13 mouse cellular contexts compared by ENCODE assay signal in the genomic region with DNA sequence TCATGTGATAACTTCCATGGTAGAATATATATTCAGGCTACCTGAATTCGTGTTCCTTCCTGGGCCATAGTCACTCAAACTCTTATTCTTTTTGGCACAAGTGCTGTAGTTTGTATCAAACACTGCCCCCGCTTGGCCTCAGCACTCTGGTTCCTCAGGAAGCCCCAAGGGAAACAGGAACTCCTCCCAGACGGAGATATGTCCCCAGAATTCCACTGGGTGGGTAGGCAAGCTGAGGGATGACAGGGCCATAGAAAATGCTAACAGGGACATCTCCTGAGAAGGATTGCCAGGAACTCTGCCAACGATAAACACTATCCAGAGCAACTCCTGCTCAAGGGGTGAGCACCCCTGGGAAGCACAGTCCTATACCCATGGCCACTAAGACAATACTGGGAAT. TPM values are rescaled to one million over a fixed set of nuclear protein-coding genes. Genes with fewer than 3 reads are reported as not detected.
DNase-seq lines count a peak whose midpoint lies in the region; ATAC-seq and TF ChIP-seq lines count a peak whose summit lies in the region.
"Had no signal": no experiment of that assay in that cellular context is flagged by ENCODE, and none has a peak within 500 bp of the region (broad histone marks: within the 10 kb centered on the region; RNA-seq: fewer than 3 reads in every experiment).

No protein-coding gene starts in this region.

- peak; percentile 10; the same call in 1 of the 2 replicates for TF ChIP-seq CTCF in gastrocnemius, adult 2 months (IDR thresholded peaks at IDR 0.05)

- no peaks in the 10 kb centered on the region for H3K27me3 ChIP-seq in hindbrain, embryonic 14.5 days (ENCODE audit: control insufficient read depth, insufficient read depth, low read length)
- no peaks in the 10 kb centered on the region for H3K27me3 ChIP-seq in midbrain, embryonic 13.5 days
- H3K27me3 ChIP-seq: embryonic facial prominence, embryonic 13.5 days; midbrain, embryonic 15.5 days; stomach, embryonic 15.5 days had no signal

- peaks cover 24% of the 10 kb centered on the region for H3K4me1 ChIP-seq in hindbrain, embryonic 14.5 days (replicated peaks; ENCODE audit: control insufficient read depth, insufficient read depth, low read length)
- peaks cover 36% of the 10 kb centered on the region for H3K4me1 ChIP-seq in midbrain, embryonic 13.5 days (replicated peaks)

- 76% methylated on average over 4 of the region's 4 CpGs for WGBS in hindbrain, embryonic 14.5 days
- 81% methylated on average over 4 of the region's 4 CpGs for WGBS in midbrain, embryonic 13.5 days

- peak overlapping the region; percentile 89 for H3K27ac ChIP-seq in gastrocnemius, adult 2 months
- H3K27ac ChIP-seq in hindbrain, embryonic 14.5 days, result no peak overlapping the region
- no peak overlapping the region for H3K27ac ChIP-seq in midbrain, embryonic 13.5 days
- H3K27ac ChIP-seq: embryonic facial prominence, embryonic 13.5 days; limb, embryonic 10.5 days; midbrain, embryonic 15.5 days; stomach, embryonic 15.5 days had no signal

- ATAC-seq in hindbrain, embryonic 14.5 days (ENCODE audit: low FRiP score), result no peak
- no peak for ATAC-seq in midbrain, embryonic 13.5 days
- ATAC-seq: intestine, embryonic 16.5 days; midbrain, embryonic 15.5 days had no signal

- H3K4me2 ChIP-seq in hindbrain, embryonic 14.5 days (replicated peaks), result no peak overlapping the region
- H3K4me2 ChIP-seq in midbrain, embryonic 13.5 days (replicated peaks), result no peak overlapping the region
- H3K4me2 ChIP-seq: embryonic facial prominence, embryonic 13.5 days; midbrain, embryonic 15.5 days; stomach, embryonic 15.5 days had no signal

- no peaks in the 10 kb centered on the region for H3K36me3 ChIP-seq in hindbrain, embryonic 14.5 days (replicated peaks; ENCODE audit: control insufficient read depth, insufficient read depth)
- no peaks in the 10 kb centered on the region for H3K36me3 ChIP-seq in midbrain, embryonic 13.5 days
- H3K36me3 ChIP-seq: embryonic facial prominence, embryonic 13.5 days; limb, embryonic 10.5 days; midbrain, embryonic 15.5 days; stomach, embryonic 15.5 days had no signal

- H3K4me3 ChIP-seq in gastrocnemius, adult 2 months, result no peak overlapping the region
- no peak overlapping the region for H3K4me3 ChIP-seq in hindbrain, embryonic 14.5 days (replicated peaks; ENCODE audit: low read length)
- no peak overlapping the region for H3K4me3 ChIP-seq in midbrain, embryonic 13.5 days (replicated peaks)
- H3K4me3 ChIP-seq: embryonic facial prominence, embryonic 13.5 days; limb, embryonic 10.5 days; midbrain, embryonic 15.5 days; stomach, embryonic 15.5 days had no signal

- H3K9me3 ChIP-seq in hindbrain, embryonic 14.5 days (ENCODE audit: control insufficient read depth, low read length), result no peaks in the 10 kb centered on the region
- no peaks in the 10 kb centered on the region for H3K9me3 ChIP-seq in midbrain, embryonic 13.5 days
- H3K9me3 ChIP-seq: embryonic facial prominence, embryonic 13.5 days; limb, embryonic 10.5 days; midbrain, embryonic 15.5 days; stomach, embryonic 15.5 days had no signal

- DNase-seq in gastrocnemius, adult 2 months, result no peak
- no peak for DNase-seq in gastrocnemius, postnatal 10 days
- DNase-seq in heart, adult 18-20 months, result peak; percentile 66 to 83
- peak; percentile 47 for DNase-seq in heart, postnatal 4 days
- peak; percentile 73 for DNase-seq in lung, postnatal 10 days
- DNase-seq in urinary bladder, adult 2 months (ENCODE audit: low spot score), result no peak
- no peak for DNase-seq in hindbrain, embryonic 14.5 days (ENCODE audit: low spot score)

- H3K9ac ChIP-seq in hindbrain, embryonic 14.5 days, result no peak overlapping the region
- H3K9ac ChIP-seq in midbrain, embryonic 13.5 days (replicated peaks), result no peak overlapping the region
- H3K9ac ChIP-seq: embryonic facial prominence, embryonic 13.5 days; midbrain, embryonic 15.5 days; stomach, embryonic 15.5 days had no signal

- intact Hi-C loops in gastrocnemius, adult 2 months (cut with DNase I), result loop anchor here (2.0 to 10.0 kb wide), 2 partner anchors 54 to 132 kb away; no protein-coding TSS in a partner anchor

RNA-seq across cellular contexts. Expression of a gene that starts 22.4 kb away (rescaled TPM):
- total RNA-seq in gastrocnemius, adult 2 months (2021), result 10 to 100 TPM; 77.2 to 95.0 TPM
- total RNA-seq in gastrocnemius, postnatal 10 days (2021), result 10 to 100 TPM; 52.5 to 53.3 TPM
- 100 to 1,000 TPM; 293 to 297 TPM for total RNA-seq in heart, adult 18-20 months (2021)
- total RNA-seq in heart, postnatal 4 days (2021), result 100 to 1,000 TPM; 183 to 186 TPM
- 26.7 and 71.7 TPM in 2 replicates for polyA plus RNA-seq in urinary bladder, adult 2 months (2012; rRNA removed)
- polyA plus RNA-seq in hindbrain, embryonic 14.5 days (2014; fragmentation: Nextera tagmentation; extraction: Ambion mirVana), result 28.1 and 34.1 TPM in 2 replicates
- 10.0 and 14.3 TPM in 2 replicates for polyA plus RNA-seq in midbrain, embryonic 13.5 days (2015; fragmentation: Nextera tagmentation; extraction: Ambion mirVana)

Comparison
In these comparisons a context has a peak if more than half of its experiments do, and no peak if none do; other contexts are left out.
1. DNase-seq: peak in heart, adult 18-20 months (2 of 2), heart, postnatal 4 days (single experiment) and lung, postnatal 10 days (single experiment); none in gastrocnemius, adult 2 months (single experiment), gastrocnemius, postnatal 10 days (single experiment), urinary bladder, adult 2 months (single experiment) and hindbrain, embryonic 14.5 days (single experiment).